Mouse (Mus musculus) lung, adult 2 months (tissue): ENCODE results near the gene Arhgef16. TPM values are rescaled to one million over a fixed set of nuclear protein-coding genes. Genes with fewer than 3 reads are reported as not detected.

Experiments used
- DNase-seq: peaks from one replicate; pipeline ENCODE4 v3.0.0; 2022
- H3K4me1 ChIP-seq: fragments of 200-500 bp; 2 replicates; pipeline ENCODE4 v1.6.1; 2011; ENCODE audit warnings: low read length; ENCODE audit not compliant: control insufficient read depth, insufficient read depth
- H3K4me3 ChIP-seq: fragments of 200-500 bp; replicated peaks from 2 replicates; pipeline ENCODE3; 2011; ENCODE audit warnings: low read depth, mild to moderate bottlenecking, control low read depth, low read length; ENCODE audit errors: extremely low read depth
- CTCF ChIP-seq: fragments of 200-500 bp; IDR thresholded peaks from 2 replicates; pipeline ENCODE4 v1.5.1; 2011; ENCODE audit warnings: mild to moderate bottlenecking, low read length, control low read depth; ENCODE audit not compliant: insufficient read depth
- POLR2A ChIP-seq: fragments of 200-500 bp; IDR thresholded peaks from 2 replicates; pipeline ENCODE4 v1.6.1; 2011; ENCODE audit warnings: low read depth, mild to moderate bottlenecking, control low read depth, low read length, borderline replicate concordance; ENCODE audit errors: extremely low read depth
- WGBS: fragments of 180-500 bp; shearing (Covaris S2); methylation state at CpG from one replicate; pipeline ENCODE4 v1.1.7; 2018; 5-methylcytosine and 5-hydroxymethylcytosine counted together
- polyA plus RNA-seq: library from polyadenylated mRNA; depleted of rRNA; stranded (reverse); fragments of >200 nt; gene quantifications from 2 replicates; pipeline ENCODE4 v1.2.3, GENCODE M21; 2012

Gene Arhgef16
- polyA plus RNA-seq, 1 experiment: 18.0 TPM

DNA sequence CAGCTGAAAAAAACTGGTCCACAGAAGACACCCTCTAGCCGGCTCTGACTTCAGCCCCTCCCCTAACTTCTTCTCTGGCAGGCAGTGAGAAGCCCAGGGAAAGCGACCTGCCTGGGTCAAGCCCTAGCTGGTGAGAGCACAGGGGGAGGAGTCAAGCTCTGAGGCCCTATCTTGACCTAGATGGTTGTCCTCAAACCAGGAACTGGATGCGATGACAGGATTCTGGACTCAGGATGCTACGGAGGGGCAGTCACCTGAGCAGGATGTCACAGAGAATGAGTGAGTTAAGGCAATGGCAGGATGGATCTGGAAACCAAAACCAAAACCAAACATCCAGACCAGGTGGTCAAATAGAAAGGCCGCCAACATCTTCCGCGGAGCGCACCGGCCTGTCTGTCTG, 3.7 kb downstream of the Arhgef16 start:
- no peak for TF ChIP-seq CTCF
- no peak overlapping the region for H3K4me3 ChIP-seq
- 34% methylated on average over 9 of the region's 9 CpGs for WGBS
- DNase-seq: peak; percentile 34
- H3K4me1 ChIP-seq: peaks cover 11% of the 10 kb centered on the region

DNA sequence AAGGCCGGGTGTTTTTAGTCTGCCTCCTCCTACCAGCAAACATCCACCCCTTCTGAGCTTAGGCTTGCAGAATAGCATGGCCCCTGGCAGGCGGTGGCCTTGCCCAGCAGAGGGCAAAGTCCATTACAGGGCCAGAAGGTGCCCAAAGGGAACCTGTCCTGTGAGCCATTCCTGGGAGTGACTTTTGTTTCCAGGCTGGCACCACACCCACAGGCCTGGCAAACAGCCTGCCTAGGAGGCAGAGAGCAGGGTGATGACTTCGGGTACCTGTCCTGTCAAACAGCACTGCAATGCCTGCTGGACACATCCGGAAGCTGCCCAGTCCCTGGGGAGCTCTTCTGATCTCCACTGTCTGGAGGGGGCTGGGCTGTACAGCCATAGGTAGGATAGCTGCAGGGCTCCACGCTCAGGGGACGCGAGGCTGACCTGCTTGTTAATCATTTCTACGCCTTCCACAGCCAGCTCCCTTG, 7.2 kb downstream of the Arhgef16 start:
- DNase-seq: no peak
- H3K4me3 ChIP-seq: no peak overlapping the region
- H3K4me1 ChIP-seq: peaks cover 6% of the 10 kb centered on the region; the same call in 1 of the 2 replicates
- TF ChIP-seq POLR2A: no peak
- TF ChIP-seq CTCF: no peak
- 34% methylated on average over 8 of the region's 8 CpGs for WGBS

DNA sequence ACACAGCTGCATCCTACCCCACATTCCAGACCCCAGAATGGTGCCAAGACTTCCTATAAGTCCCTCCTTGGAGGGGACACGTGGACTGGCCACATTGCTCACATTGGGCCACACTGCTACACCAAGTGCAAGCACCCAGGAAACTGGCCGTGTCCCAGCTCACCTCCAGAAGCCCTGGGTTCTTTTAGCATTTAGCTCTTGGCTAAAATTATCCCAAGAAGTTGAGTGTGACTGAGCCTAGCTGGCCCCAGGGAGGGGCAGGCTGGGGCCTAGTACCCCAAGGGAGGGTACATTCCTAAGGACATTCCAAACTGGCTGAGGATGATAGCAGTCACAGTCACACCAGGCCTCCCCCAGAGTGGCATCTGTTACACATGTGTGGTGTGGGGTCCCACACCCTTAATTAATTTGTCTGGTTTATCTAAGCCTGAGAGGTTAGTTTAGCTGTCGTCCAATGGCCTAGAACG, 7.7 kb downstream of the Arhgef16 start:
- peaks cover 6% of the 10 kb centered on the region; the same call in 1 of the 2 replicates for H3K4me1 ChIP-seq
- DNase-seq: no peak
- H3K4me3 ChIP-seq: no peak overlapping the region
- no peak for TF ChIP-seq CTCF
- TF ChIP-seq POLR2A: no peak
- WGBS: 43% methylated on average over 4 of the region's 4 CpGs

DNA sequence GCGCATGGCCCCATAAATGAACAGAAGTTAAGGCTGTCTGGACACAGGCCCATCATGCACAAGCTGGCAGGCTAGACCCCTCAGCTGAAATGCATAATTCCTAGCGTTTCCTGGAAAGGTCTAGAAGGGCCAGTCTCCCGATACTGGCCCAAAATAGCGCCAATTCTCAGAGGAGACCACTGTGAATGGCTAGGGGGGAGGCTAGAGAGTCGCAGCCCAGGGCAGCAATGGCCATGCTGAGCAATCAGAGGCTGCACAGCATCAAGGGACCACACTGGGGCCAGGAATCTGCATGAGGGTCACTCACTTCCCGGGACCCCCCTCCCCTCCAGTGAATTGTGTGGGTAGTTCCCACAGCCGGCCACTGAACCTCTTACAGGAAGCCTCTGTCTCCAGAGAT, 17.8 kb downstream of the Arhgef16 start:
- DNase-seq: no peak
- 66% methylated on average over 7 of the region's 7 CpGs for WGBS
- no peak overlapping the region for H3K4me3 ChIP-seq
- no peaks in the 10 kb centered on the region for H3K4me1 ChIP-seq
- TF ChIP-seq CTCF (no peak), POLR2A (no peak)

DNA sequence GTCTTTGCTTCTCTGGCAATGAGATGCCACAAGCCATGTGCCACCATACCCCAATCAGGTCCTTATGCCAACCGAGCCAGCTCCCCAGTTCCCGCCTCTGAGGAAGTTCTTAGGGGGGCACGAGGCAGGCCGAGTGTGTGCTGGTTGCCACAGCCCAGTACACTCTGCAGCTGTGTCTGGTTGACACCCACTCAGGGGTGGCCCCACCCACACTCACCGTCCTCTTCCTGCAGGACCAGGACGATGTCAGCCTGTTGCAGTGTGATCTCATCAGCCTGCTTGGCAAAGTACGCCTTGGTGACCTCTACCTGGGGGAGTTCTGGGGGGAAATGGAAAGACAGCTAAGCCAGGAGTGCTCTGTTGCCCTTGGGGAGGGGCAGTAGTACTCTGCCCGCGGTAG, 22.0 kb downstream of the Arhgef16 start:
- WGBS: 46% methylated on average over 9 of the region's 9 CpGs
- Histone ChIP-seq H3K4me1 (no peaks in the 10 kb centered on the region), H3K4me3 (no peak overlapping the region)
- no peak for TF ChIP-seq CTCF
- TF ChIP-seq POLR2A: 0 out of 2 replicates have a peak, but pooled peaks have one; percentile 22
- no peak for DNase-seq

DNA sequence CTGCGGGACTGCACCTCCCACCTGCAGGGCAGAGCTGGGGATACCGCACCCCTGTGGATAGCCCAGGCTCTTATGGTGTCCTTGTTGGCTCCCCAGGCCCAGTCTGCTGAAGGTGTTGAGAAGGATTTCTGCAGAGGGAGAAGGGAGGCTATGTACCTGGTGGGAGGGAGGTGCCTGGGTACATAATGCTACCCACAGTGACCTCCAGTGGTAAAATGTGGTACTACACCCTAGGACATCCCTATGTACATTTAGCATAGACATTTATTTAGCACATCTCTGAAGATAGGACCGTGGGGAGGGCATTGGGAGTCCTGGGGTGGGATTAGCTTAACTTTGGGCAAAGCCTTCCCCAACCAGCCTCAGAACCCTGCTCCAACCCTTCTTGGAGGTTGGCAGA, 28.5 kb downstream of the Arhgef16 start:
- DNase-seq: peak; percentile 48
- 52% methylated on average over 3 of the region's 3 CpGs for WGBS
- TF ChIP-seq POLR2A: no peak
- peak; percentile 56 for TF ChIP-seq CTCF
- Histone ChIP-seq H3K4me3 (no peak overlapping the region), H3K4me1 (no peaks in the 10 kb centered on the region)

DNA sequence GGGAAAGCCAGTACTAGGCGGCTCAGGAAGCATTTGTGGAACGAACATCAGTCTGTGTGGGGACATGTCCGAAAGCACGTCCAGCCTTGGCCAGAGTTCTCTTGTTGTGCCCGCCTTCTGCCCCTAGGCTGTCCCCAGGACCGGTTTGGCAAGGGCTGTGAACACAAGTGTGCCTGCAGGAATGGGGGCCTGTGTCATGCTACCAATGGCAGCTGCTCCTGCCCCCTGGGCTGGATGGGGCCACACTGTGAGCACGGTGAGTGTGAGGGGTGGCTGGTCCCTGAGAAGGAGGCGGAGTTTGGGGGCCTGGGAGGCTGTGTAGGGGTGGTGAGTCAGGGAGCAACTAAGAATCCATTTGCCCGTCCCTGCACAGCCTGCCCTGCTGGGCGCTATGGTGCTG, 32.0 kb downstream of the Arhgef16 start:
- Histone ChIP-seq H3K4me1 (no peaks in the 10 kb centered on the region), H3K4me3 (no peak overlapping the region)
- DNase-seq: no peak
- 57% methylated on average over 10 of the region's 10 CpGs for WGBS
- no peak for TF ChIP-seq POLR2A
- TF ChIP-seq CTCF: no peak

DNA sequence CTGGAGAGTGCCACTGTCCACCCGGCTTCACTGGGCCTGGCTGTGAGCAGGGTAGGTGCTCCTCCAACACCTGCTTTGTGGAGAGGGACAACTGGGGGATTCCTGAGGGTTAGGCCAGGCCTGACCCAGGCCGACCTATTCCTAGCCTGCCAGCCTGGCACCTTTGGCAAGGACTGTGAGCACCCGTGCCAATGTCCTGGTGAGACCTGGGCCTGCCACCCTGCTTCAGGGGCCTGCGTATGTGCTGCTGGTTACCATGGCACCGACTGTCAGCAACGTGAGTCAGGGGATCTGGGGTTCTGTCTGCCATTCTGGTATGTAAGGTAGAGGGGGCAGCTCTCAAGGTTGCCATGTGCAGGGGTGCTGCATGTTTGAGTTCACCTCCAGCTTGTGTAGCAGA, 34.0 kb downstream of the Arhgef16 start:
- Histone ChIP-seq H3K4me1 (no peaks in the 10 kb centered on the region), H3K4me3 (no peak overlapping the region)
- TF ChIP-seq POLR2A (no peak), CTCF (no peak)
- WGBS: 81% methylated on average over 6 of the region's 6 CpGs
- no peak for DNase-seq

DNA sequence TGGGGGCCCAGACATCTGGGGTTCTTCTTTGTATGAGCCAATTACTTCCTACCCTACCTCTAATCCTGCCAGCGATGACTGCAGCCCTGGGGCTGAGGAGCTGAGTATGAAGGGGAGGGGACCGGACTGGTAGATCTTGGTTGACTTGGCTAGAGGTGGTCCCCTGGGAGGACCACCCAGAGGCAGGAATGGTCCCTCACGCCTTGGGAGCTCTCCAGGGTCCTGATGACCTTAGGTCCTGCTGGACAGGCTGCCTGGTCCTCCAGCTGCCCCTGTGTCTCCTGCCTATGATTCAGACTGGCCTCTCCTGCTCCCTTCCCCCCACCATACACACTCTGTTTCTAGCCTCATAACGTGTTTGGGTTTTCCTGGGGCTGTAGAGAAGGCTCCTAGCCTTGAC, 39.4 kb downstream of the Arhgef16 start:
- no peak for DNase-seq
- H3K4me1 ChIP-seq: no peaks in the 10 kb centered on the region
- TF ChIP-seq POLR2A (no peak), CTCF (no peak)
- H3K4me3 ChIP-seq: no peak overlapping the region
- WGBS: 62% methylated on average over 4 of the region's 4 CpGs

DNA sequence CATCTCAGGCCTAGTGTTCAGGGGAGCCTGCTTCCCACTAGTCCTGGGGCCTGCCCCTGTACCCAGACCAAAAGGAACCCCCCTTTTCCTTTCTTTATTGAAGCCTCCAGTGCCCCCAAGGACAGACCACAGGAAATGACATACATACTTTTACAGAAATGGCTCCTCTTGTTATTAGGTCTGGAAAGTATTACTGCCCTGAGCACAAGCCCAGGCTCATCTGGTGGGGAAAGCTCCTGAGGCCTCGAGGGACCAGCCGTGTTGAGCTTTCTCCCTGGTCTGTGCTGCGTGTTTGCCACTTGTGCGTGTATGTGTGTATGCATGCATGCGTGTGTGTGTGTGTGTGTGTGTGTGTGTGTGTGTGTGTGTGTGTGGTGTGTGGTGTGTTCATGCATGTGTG, 40.7 kb downstream of the Arhgef16 start:
- TF ChIP-seq POLR2A (no peak), CTCF (no peak)
- H3K4me3 ChIP-seq: no peak overlapping the region

More for the DNA sequence above, 40.7 kb downstream of the Arhgef16 start:
- WGBS: 87% methylated on average over 5 of the region's 5 CpGs
- no peaks in the 10 kb centered on the region for H3K4me1 ChIP-seq
- no peak for DNase-seq
